Mouse (Mus musculus): ENCODE data around the gene Prkg2.

Prkg2 gene

GRCm38 (mm10) chr5:99036596-99037441 is at the start of gene Prkg2:
Gene Prkg2, minus strand, starts transcription at chr5:99037351.
- no peak for DNase-seq (ENCODE audit: low spot score)

- no peak for DNase-seq (ENCODE audit: low spot score)
Observed at GRCm38 (mm10) chr5:99083955-99084354, 46.8 kb upstream of the Prkg2 start.

DNA sequence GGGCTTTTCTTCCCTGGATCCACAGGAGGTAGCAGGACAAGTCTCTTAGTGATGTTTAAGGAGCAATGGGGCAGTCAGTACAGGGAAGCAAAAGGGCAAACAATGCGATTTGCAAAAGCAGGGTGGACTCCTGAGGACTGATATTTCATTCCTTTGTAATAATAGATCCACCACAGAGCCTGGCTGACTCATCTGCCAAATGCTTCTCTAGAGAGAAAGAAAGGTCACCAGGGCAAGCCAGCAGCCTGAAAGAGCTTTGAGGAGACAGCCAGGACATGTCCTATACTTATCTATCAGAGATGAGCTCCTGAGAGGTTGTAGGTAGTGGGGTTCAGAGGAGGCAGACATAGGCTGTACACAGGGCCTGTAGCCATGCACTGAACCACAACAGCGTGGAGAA is 41.2 kb upstream of the Prkg2 start:
- no peak for DNase-seq (ENCODE audit: low spot score)

GRCm38 (mm10) chr5:99068391-99068790 is 31.2 kb upstream of the Prkg2 start:
- DNase-seq (ENCODE audit: low spot score), result no peak

DNA sequence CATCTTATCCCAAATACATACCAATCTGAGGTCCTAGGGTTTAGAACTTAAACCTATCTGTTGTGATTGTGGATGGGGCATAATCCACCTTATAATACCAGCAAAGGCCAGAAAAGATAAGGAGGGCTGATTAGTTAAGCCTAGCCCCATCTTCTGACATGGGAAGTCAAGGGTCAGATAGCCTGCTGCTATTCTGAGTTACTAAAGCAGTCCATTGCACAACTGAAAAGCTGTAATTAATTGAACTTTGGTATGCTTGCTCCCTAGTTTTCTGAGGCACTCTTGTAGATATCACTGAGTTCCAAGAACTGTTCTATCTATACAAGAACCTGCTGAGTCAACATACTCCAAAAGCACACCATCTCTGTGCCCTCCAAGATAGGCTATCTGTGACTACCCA is 25.4 kb upstream of the Prkg2 start:
- no peak for DNase-seq (ENCODE audit: low spot score)

GRCm38 (mm10) chr5:99039021-99039420 is 1.9 kb upstream of the Prkg2 start:
- no peak for DNase-seq (ENCODE audit: low spot score)

DNA sequence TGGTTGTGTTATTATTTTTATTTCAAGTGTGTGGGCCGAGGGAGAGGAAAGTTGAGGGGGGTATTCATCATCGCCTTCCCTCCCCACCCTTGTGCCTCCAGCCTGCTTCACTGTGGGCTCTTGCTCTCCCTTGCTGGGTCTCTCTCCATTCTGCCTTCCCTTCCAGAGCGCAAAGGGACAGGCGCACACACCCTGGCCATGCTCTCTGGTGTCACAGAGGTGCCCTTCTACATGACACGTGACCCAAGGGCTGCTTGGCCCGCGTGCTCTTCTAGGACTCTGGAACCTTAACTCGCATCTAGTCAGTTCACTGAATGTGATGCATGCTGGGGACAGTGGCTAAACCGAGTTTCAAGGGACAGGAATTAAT is 276 bp upstream of the Prkg2 start:
- DNase-seq (ENCODE audit: low spot score), result no peak

GRCm38 (mm10) chr5:99035961-99036360 is 1.2 kb downstream of the Prkg2 start:
- DNase-seq (ENCODE audit: low spot score), result no peak

DNA sequence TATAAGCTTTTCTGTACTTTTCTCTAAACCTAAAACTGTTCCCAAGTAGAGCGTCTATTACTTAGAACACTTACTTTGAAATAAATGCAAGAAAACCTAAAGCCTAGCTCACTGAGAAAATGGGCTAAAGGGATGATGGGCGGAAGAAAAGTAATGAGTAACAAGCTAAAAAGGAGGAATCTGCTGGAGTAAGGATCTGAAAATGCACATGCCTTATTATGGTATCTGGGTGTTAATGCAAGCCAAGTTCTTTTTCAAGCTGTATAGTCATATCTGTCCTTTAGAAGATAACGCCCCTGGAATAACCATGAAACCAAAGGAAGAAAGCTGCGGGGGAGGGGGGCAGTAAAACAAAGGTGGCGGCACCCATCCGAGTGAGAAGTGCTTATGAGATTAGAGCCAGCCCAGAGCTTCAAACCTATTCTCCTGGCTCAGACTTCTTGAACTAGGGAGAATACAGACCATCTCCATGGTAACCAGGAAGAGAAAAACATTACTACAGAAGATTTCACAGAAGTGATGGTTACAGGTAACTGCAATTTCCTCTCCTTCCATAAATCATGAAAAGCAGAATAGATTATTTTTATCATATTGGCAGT is 5.5 kb downstream of the Prkg2 start:
- no peak for DNase-seq (ENCODE audit: low spot score)

- no peak for DNase-seq (ENCODE audit: low spot score)
Observed at GRCm38 (mm10) chr5:99026343-99026742, 10.8 kb downstream of the Prkg2 start.

DNA sequence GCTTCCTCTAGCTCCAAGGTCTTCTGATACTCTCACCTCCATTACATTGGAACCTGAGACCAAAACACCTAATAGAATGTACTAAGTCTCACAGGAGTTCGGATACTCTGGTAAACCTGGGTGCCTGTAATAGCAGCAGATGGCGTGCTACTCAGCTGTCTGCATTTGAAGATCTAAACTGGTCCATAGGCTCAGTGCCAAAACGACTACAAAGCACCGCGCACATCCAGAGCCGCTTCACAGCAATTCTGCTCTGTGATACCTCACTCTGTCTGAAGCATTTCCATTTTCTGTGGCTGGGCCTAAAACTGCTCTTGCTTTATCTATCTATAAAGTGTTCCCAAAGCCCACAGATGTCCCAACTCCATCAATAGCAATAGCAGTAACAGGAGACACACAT is 17.4 kb downstream of the Prkg2 start:
- no peak for DNase-seq (ENCODE audit: low spot score)

DNA sequence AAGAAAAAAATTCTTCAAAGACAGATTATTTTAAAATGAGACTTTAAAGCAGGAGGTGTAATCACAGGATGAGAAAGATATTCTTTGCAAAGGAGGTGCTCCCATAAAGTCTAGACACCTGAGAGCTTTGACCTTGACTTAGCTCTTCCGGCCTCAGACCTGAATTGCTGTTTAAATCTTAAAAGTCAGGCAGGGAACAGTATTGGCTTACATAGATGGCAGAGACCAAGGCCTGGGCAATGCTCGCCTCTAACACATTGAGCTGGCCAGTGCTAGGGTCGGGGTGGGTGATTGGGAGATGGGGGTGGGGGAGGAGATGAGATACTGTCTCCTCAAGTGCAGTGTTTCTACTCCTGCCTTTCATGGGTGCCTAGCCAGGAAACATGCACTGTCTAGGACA is 22.0 kb downstream of the Prkg2 start:
- no peak for DNase-seq (ENCODE audit: low spot score)

DNA sequence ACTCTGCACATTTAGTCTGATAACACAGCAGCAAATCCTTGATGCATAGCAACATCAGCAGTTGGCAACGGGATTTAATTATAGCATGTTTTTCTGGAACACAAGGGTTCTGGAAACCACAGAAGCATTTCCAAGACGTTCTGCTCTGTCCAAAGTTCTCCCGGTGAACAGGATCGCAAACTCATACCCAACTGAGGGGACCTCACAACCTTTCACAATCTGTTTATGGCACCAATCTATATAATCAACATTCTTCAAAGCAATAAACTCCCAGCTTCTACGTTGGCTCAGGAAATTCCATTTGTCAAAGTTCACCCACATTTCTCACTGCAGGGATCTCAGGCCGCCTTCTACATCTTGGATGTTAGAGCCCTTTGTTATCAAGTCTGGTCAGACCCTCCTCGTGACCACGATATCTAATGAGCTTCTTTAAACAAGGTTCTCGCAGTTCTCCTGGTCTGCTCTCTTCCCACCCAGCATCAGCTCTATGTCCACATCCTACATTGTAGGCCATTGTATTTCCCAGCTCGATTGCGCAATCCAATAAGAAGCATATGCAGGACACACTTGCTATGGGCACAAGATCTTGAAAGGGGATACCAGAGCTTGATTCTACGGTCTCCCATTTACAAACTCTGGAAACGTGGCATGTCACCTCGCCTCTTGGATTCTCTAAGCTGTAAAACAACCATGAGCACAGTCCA is 26.6 kb downstream of the Prkg2 start:
- DNase-seq (ENCODE audit: low spot score), result no peak

DNA sequence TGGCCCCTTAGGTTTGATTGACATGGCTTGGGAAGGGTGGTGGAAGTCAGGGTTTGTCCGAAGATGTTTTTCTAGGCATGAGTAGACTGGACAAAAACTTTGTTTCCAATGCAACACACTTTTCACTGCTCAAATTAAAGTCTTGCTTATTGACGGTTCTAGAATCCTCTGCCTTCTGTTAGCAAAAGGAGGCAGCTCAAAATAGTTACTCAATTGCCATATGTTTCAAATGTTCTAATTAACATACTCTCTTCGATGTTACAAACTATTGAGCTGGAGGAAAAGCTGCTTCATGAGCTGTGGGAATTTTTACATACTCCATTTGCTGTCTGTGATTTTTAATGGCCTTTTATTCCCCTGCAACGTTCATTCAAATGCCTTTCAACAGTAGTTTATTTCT is 39.0 kb downstream of the Prkg2 start:
- no peak for DNase-seq (ENCODE audit: low spot score)

DNA sequence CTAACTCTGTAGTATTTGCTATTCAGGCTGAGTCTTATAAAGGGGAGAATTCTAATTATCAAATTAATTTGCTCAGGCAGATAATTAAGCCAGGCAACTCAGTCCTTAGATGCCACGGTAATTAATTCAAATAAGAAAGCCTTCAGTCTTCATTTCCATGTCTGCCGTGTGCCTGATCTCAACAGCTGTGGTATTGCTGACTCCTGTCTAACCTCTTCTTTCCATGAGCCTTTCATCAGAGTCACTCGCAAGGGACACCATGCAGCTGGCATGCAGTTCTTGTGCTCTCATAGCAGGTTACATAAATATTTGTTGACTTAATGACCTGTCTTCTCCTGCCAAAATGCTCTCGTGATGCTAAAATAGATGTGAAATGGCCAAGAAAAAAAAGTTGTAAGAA is 41.4 kb downstream of the Prkg2 start:
- DNase-seq (ENCODE audit: low spot score), result no peak

DNA sequence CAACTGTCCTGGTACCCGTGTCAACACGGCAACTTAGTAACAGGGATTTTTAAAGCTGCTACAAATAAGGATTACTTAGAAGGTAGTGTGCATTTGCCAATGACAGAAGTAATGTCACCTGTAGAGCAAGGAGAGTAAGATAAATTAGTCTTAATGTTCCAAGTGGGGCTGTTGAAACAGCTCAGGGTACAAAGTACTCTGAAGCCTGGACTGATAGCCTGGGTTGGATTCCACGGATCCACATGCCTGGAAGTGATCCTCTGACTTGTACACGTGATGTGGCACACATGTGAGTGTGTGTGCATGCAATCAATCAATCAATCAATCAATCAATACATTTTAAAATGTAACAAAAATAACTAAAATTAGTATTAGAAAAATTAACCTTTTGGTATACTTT is 45.6 kb downstream of the Prkg2 start:
- DNase-seq (ENCODE audit: low spot score), result no peak

DNA sequence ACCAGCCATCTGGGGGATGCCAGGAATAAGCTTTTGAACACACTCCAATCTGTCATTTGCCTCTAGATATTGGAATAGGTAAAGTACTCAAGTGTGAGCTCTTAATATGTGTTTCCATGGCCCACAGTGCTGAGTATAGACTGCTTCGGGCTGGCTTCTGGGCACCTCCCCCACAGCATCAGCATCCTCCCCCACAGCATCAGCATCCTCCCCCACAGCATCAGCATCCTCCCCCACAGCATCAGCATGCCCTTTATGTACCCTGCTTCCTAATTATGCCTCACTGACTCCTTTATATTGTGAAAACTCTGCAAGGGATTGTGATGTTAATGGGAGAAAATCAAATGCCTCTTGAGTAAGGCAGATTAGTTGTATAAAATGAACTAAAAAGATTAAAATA is 49.5 kb downstream of the Prkg2 start:
- DNase-seq (ENCODE audit: low spot score), result no peak

- DNase-seq (ENCODE audit: low spot score), result no peak
Observed at GRCm38 (mm10) chr5:98987116-98987515, 50.0 kb downstream of the Prkg2 start.

GRCm38 (mm10) chr5:98986459-98986858 is 50.7 kb downstream of the Prkg2 start:
- no peak for DNase-seq (ENCODE audit: low spot score)

DNA sequence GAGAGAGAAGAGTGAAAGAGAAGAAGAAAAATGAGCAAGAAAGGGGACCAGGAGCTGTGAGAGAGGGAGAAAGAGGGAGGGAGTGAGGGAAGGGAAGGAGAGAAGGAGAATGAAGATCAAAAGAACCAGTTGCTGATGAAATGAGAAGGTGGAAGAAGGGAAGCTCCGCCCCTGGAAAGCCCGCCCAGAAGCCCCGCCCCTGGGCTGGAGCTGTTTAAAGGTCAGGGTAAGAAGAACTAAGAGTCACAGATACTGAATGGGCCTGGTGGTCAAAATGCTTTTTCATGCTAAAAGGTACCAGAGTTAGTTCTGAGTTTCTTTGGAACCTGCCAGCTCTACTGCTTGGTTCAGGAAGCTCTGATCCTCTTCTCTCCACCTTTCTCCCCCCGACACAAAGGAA is 51.1 kb downstream of the Prkg2 start:
- DNase-seq (ENCODE audit: low spot score), result no peak

GRCm38 (mm10) chr5:98985077-98985476 is 52.1 kb downstream of the Prkg2 start:
- DNase-seq (ENCODE audit: low spot score), result no peak

GRCm38 (mm10) chr5:98981304-98981703 is 55.8 kb downstream of the Prkg2 start:
- no peak for DNase-seq (ENCODE audit: low spot score)

GRCm38 (mm10) chr5:98978316-98978715 is 58.8 kb downstream of the Prkg2 start:
- no peak for DNase-seq (ENCODE audit: low spot score)

Measured in spleen, adult 12 weeks (tissue).